9 mouse cellular contexts compared by ENCODE assay signal in the genomic region with DNA sequence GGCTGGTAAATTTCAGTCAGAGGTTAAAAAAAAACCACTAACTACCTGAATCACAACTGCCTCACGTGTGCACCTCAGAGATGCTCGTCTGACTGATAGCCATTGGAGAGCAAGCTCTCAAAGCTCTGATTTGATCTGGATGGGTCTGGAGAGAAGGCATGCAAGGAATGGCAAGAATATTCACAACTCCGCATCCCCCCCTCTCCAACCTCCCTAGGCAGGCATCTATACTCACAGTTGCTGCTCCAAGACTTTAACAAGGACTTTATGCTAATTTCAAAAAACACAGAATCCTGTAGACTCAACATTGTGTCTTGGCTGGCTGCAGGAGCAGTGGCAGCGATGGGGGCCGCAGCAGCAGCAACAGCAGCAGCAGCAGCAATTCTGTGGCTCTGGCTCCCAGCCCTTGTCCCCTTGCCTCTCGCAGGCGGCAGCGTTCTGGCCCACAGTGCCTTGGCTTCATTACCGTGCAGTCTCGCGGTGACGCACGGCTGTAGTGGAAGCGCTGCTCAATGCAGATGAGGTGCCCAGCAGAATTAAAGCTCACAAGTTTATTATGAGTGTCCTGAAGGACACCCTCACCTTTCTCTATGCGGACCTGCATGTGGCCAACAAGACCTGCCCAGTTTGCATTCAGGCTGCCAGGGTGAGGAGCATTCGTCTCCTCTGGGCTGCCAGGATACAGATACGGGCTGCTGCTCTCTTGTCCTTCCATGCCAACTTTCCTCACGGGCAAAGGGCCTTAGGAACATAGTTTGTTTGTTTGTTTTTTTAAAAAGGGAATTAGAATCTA.
DNase-seq lines count a peak whose midpoint lies in the region; ATAC-seq lines count a peak whose summit lies in the region.
"Had no signal": no experiment of that assay in that cellular context is flagged by ENCODE, and none has a peak within 500 bp of the region (broad histone marks: within the 10 kb centered on the region; RNA-seq: fewer than 3 reads in every experiment).

No protein-coding gene starts in this region.

- ATAC-seq in kidney, embryonic 14.5 days (ENCODE audit: low FRiP score, low TSS enrichment) = no peak
- ATAC-seq in forebrain, embryonic 16.5 days = peak; percentile 68
- peak; percentile 70 for ATAC-seq in hindbrain, embryonic 16.5 days
- ATAC-seq in midbrain, embryonic 16.5 days = peak; percentile 65

- peak; percentile 57 for DNase-seq in kidney, adult 18-20 months
- DNase-seq in lung, postnatal 4 days = no peak
- no peak for DNase-seq in T-cell, adult 2 months (ENCODE audit: low spot score)
- DNase-seq in embryo, embryonic 10.5 days (ENCODE audit: low spot score) = no peak

- no peaks in the 10 kb centered on the region for H3K27me3 ChIP-seq in kidney, embryonic 14.5 days (ENCODE audit: control insufficient read depth, insufficient read depth, low read length)
- no peaks in the 10 kb centered on the region for H3K27me3 ChIP-seq in forebrain, embryonic 16.5 days (replicated peaks; ENCODE audit: control insufficient read depth, insufficient read depth, low read length)
- H3K27me3 ChIP-seq in hindbrain, embryonic 16.5 days (replicated peaks; ENCODE audit: control insufficient read depth, insufficient read depth, low read length) = no peaks in the 10 kb centered on the region
- no peaks in the 10 kb centered on the region for H3K27me3 ChIP-seq in midbrain, embryonic 16.5 days (ENCODE audit: control insufficient read depth, insufficient read depth, low read depth, low read length)
- H3K27me3 ChIP-seq: megakaryocyte, embryonic 14.5 days had no signal

- H3K27ac ChIP-seq in kidney, embryonic 14.5 days (ENCODE audit: low read depth, low read length) = no peak overlapping the region
- H3K27ac ChIP-seq in forebrain, embryonic 16.5 days (ENCODE audit: low read length) = no peak overlapping the region
- peak overlapping the region; percentile 5 for H3K27ac ChIP-seq in hindbrain, embryonic 16.5 days (ENCODE audit: low read depth, low read length)
- peak overlapping the region; percentile 65; the same call in 1 of the 2 replicates for H3K27ac ChIP-seq in midbrain, embryonic 16.5 days (ENCODE audit: low read length)

- WGBS in kidney, embryonic 14.5 days = 73% methylated on average over 18 of the region's 18 CpGs
- 36% methylated on average over 18 of the region's 18 CpGs for WGBS in forebrain, embryonic 16.5 days
- 33% methylated on average over 18 of the region's 18 CpGs for WGBS in hindbrain, embryonic 16.5 days
- WGBS in midbrain, embryonic 16.5 days = 54% methylated on average over 18 of the region's 18 CpGs

- H3K4me2 ChIP-seq in kidney, embryonic 14.5 days (replicated peaks; ENCODE audit: low read depth, low read length) = no peak overlapping the region
- peak overlapping the region; percentile 29; the same call in 1 of the 2 replicates for H3K4me2 ChIP-seq in forebrain, embryonic 16.5 days (ENCODE audit: low read length)
- H3K4me2 ChIP-seq in hindbrain, embryonic 16.5 days (ENCODE audit: low read length) = peak overlapping the region; percentile 37
- peak overlapping the region; percentile 27 for H3K4me2 ChIP-seq in midbrain, embryonic 16.5 days (ENCODE audit: low read length)

- no peaks in the 10 kb centered on the region for H3K9me3 ChIP-seq in kidney, embryonic 14.5 days (ENCODE audit: control insufficient read depth, low read length)
- no peaks in the 10 kb centered on the region for H3K9me3 ChIP-seq in forebrain, embryonic 16.5 days (ENCODE audit: control insufficient read depth, low read length)
- H3K9me3 ChIP-seq in hindbrain, embryonic 16.5 days (ENCODE audit: control insufficient read depth, low read length) = no peaks in the 10 kb centered on the region
- no peaks in the 10 kb centered on the region for H3K9me3 ChIP-seq in midbrain, embryonic 16.5 days (replicated peaks; ENCODE audit: control insufficient read depth, low read length, poor library complexity, severe bottlenecking)
- H3K9me3 ChIP-seq: megakaryocyte, embryonic 14.5 days had no signal

- H3K4me1 ChIP-seq in kidney, embryonic 14.5 days (ENCODE audit: control insufficient read depth, insufficient read depth, low read length) = peaks cover 34% of the 10 kb centered on the region
- peaks cover 37% of the 10 kb centered on the region for H3K4me1 ChIP-seq in forebrain, embryonic 16.5 days (replicated peaks; ENCODE audit: control insufficient read depth, insufficient read depth, low read length)
- H3K4me1 ChIP-seq in hindbrain, embryonic 16.5 days (ENCODE audit: control insufficient read depth, insufficient read depth, low read depth, low read length) = peaks cover 17% of the 10 kb centered on the region
- peaks cover 18% of the 10 kb centered on the region for H3K4me1 ChIP-seq in midbrain, embryonic 16.5 days (ENCODE audit: control insufficient read depth, insufficient read depth, low read length)

- no peak overlapping the region for H3K9ac ChIP-seq in kidney, embryonic 14.5 days (ENCODE audit: low read depth, low read length)
- no peak overlapping the region for H3K9ac ChIP-seq in forebrain, embryonic 16.5 days (replicated peaks; ENCODE audit: low read depth, low read length)
- H3K9ac ChIP-seq in hindbrain, embryonic 16.5 days (ENCODE audit: low read depth, low read length) = peak overlapping the region; percentile 35; the same call in 1 of the 2 replicates
- H3K9ac ChIP-seq in midbrain, embryonic 16.5 days (ENCODE audit: low read depth, low read length) = 0 out of 2 replicates have a peak overlapping the region, but pooled peaks have one; percentile 20

- no peak overlapping the region for H3K4me3 ChIP-seq in kidney, embryonic 14.5 days (ENCODE audit: low read length)
- no peak overlapping the region for H3K4me3 ChIP-seq in forebrain, embryonic 16.5 days (replicated peaks; ENCODE audit: low read length)
- H3K4me3 ChIP-seq in hindbrain, embryonic 16.5 days (ENCODE audit: low read length) = no peak overlapping the region
- H3K4me3 ChIP-seq in midbrain, embryonic 16.5 days (ENCODE audit: low read depth, low read length) = no peak overlapping the region
- H3K4me3 ChIP-seq: megakaryocyte, embryonic 14.5 days had no signal

- no peaks in the 10 kb centered on the region for H3K36me3 ChIP-seq in kidney, embryonic 14.5 days (ENCODE audit: control insufficient read depth, insufficient read depth, low read length)
- no peaks in the 10 kb centered on the region for H3K36me3 ChIP-seq in forebrain, embryonic 16.5 days (ENCODE audit: control insufficient read depth, insufficient read depth)
- H3K36me3 ChIP-seq in hindbrain, embryonic 16.5 days (ENCODE audit: control insufficient read depth, insufficient read depth, low read length) = no peaks in the 10 kb centered on the region
- H3K36me3 ChIP-seq in midbrain, embryonic 16.5 days (ENCODE audit: control insufficient read depth, insufficient read depth, low read length) = no peaks in the 10 kb centered on the region

Comparison
In these comparisons a context has a peak if more than half of its experiments do, and no peak if none do; other contexts are left out.
1. H3K27ac ChIP-seq: peak in hindbrain, embryonic 16.5 days (single experiment) and midbrain, embryonic 16.5 days (single experiment); none in kidney, embryonic 14.5 days (single experiment) and forebrain, embryonic 16.5 days (single experiment).
2. H3K9ac ChIP-seq: peak in hindbrain, embryonic 16.5 days (single experiment) and midbrain, embryonic 16.5 days (single experiment); none in kidney, embryonic 14.5 days (single experiment) and forebrain, embryonic 16.5 days (single experiment).